Mouse (Mus musculus) spleen, embryonic (tissue): ENCODE results near the gene Iqcb1.
"Not testable (repeated sequence)": the region's sequence is repeated elsewhere in the genome, so short reads cannot be mapped to it uniquely, and the experiment has no call there.

Experiments
- CTCF ChIA-PET: fragments of 350-600 bp; sonication (Branson Sonifier 250); formaldehyde crosslinking; loops from one replicate; lab custom pipeline; 2022; lab: Charles Lee

Iqcb1 gene

DNA sequence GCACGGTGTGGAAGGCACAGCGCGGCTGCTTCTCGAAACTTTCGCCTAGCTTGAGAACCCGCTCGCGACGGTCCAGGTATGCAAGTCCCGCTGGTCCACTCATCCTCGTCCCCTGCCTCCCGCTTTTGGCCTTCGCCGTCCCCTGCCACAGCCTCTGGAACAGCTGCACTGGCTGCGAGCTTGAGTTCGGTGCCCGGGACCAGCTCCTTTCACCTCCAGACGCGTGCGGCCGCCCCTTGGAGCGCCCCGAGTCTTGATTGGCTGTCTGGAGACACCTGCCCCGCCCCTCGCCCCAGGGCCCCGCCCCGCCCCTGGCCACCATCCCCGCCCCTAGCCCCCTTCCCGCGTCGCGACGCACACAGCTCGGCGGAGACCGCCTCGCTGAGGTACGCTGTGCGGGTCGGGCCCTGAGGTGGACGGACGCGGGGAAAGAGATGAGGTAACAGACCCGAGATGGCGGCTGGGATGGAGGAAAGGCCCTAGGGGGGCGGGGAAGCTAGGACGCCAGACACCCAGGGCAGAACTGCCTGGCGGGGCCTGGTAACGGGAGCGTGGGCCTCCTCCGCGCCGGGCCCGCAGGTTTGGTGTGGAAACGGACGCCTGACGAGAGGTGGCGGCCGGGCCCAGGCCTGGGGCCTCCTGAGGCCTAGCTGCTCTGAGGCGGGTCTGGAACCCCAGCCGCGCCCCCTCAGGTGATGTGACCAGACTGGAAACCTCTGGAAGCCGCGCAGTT lies at the start of gene Iqcb1:
Gene Iqcb1, plus strand, starts transcription at position 332 of the 733 bp plus-strand sequence.
- CTCF ChIA-PET, result interaction anchor here (0.6 kb wide), 1 partner anchor 826 kb away, joined by 3 read pairs; no protein-coding TSS in a partner anchor

DNA sequence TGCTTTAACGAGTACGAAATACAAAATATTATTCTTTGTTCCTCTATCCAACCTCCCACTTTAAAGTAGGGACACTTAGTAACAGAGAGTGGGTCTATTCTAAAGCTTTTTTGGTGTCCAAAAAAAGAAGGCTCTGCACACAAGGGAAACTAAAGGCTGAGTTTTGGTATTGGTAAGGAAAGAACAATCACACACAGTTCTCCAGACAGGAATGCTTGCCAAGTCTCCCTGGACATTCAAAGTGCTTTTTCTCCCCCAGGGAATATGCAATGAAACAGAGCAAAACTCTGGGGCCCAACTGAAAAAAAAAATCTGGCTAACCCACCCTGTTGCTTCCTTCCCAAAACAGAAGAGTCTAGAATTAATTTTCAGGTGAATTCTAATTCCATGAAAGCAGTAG lies 44.0 kb upstream of the Iqcb1 start:
- CTCF ChIA-PET, result no interaction called here

DNA sequence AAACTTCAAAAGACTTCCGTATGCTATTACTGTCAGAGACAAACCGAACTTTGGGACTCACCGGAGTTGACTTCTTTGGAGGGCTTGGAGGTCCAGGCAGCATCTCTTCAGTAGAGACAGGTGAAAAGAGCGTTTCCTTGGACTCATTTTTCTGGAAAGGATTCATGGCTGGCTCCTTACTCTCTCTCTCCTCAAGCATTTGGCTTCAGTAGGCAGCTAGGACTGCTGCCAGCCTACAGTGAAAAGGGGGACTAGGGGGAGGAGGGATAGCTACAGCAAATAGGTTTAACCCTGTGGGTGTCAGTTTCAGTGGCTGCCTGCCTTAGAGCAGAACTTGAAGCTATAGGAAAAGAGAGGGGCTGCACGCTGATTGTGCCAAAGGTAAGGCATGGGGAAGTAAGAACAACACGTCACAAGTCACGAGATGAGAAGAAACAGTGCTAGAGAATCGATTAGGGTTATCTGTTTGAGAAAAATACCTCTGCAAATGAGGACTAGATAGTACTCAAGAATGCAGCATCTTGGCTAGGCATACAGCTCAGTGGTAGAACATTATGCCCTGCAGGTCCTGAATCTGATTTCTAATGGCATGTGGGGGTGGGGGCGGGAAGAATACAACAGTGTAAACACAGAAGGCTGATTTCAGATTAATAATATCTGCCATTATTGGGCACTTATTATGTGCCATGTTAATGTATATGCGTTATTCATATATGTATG lies 43.4 kb upstream of the Iqcb1 start, which contains the start of gene Slc15a2:
Gene Slc15a2, minus strand, starts transcription at position 369 of the 720 bp plus-strand sequence.
- CTCF ChIA-PET, result no interaction called here

DNA sequence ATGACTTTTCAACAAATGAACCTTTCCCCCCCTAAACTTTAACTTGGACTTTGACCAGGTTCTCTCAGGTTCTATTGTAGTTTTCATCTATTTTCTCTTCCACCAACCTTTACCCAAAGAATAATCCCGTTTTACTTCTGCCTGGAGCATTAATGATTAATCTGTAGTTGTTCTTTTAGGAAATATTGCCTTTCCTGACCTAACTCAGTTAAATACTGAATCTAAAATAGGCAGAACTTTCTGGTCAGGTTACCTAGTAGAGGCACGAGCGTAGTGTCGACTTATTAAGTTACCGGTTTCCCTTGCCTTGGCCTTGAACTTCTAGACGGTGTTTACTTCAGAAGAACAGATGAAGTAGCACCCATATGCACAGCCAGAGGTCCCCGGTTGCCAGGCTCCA lies 41.7 kb upstream of the Iqcb1 start:
- CTCF ChIA-PET, result no interaction called here

DNA sequence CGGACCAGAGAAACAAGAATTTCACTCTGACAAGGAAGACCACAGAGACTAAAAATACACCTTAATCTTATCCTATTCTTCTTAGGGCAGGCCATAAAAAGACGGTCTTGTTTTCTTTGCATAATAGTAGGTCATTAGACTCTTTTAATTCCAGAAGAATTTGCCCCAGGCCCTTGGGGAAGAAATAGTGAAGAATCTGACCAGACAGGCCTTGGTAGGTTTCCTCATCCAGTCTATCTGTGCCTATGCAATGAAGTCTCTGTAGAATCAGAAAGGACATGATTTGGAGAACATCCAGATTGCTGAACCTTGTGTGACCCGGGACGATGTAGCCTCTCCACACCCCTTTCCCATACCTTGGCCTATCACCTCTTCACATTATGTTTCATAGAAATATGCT lies 38.0 kb upstream of the Iqcb1 start:
- CTCF ChIA-PET, result no interaction called here

DNA sequence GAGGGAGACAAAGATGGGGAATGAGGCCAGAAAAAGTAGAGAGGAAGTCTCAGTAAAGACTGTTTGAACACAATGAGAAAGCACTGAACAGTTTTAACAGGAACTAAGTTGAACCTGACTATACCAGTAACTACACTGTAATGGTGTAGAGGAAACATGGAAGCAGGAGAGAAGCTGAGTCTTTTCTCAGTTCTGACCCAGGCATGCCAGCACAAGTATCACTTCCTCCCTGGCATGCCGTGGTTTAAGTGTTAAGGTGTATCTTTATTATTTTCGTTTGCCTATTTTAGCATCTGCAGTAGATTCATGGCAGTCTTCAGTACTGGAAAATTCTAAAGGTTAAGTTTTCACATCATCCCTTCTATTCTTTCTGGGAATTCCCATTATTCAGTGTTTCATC lies 33.2 kb upstream of the Iqcb1 start:
- CTCF ChIA-PET, result no interaction called here

DNA sequence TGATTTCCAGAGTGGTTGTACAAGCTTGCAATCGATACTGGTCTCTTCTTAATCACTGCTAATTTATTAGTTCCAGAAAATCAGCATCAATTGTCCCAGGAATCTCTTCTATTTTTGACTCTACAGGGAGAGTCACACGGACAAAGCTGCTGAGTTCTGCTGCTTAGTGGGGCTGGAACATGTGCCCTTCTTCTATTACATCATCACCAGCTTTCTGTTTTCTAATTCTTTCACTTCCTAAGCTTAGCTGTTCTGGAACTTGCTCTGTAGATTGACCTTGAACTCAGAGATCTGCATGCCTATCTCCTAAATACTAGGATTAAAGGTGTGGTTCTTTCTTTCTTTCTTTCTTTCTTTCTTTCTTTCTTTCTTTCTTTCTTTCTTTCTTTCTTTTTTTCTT lies 29.9 kb upstream of the Iqcb1 start:
- CTCF ChIA-PET, result interaction anchor here (0.7 kb wide), 1 partner anchor 120 kb away, joined by 6 read pairs; no protein-coding TSS in a partner anchor

DNA sequence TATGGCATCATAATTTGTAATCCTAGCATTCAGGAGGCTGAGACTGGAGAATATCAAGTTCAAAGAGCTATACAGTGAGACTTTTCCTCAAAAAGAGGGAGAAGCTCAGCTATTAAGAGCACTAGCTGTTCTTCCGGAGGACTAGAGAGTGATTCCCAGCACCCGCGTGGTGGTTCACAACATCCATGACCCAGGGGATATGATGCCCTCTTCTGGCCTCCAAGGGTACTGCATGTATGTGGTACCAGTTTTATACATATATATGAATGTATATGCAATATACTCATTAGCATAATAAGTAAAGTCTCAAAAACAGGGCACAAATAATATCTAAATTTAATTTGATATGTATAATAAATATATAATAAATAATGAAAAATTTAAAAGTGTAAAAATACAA lies 25.8 kb upstream of the Iqcb1 start:
- CTCF ChIA-PET, result interaction anchor here (0.8 to 1.1 kb wide), 2 partner anchors 9 to 10 kb away, joined by 3 read pairs; no protein-coding TSS in a partner anchor

DNA sequence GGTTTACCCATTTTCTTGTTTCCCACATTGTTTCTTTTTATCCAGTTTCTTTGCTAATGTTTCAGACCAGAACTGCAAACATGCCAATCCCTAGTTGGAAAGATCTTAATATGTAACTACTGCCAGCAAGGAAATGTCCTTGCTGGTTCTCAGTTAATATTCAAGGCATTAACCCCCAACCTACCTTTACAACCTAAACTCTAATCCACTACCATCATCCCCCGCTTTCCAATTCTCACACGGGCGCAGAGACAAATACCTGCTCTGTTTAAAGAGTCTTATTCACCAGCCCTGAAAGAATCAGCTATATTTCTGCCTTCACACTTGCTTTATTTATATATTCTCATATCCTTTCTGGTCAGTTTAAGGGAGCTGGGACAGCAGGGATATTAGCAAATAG lies 19.6 kb upstream of the Iqcb1 start:
- CTCF ChIA-PET, result no interaction called here

DNA sequence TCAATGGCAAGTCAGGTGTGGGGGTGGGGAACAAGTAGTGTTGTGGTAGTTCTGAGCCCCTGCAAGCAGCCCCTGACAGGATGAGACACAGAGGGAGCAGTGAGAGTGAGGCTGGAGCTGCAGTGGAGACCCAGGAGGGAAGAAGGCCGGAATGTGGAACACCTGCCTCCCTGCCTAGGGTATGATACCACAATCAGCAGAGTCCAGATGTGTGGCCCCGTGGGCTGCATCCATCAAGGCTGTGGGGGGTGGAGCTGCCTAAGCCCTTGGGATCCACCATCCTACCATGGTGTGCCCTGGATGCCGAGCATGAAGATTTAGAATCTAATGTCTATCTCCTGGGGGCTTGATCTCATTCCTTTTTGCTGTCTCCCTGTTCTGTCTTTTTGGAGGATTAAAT lies 14.5 kb upstream of the Iqcb1 start:
- CTCF ChIA-PET, result no interaction called here

DNA sequence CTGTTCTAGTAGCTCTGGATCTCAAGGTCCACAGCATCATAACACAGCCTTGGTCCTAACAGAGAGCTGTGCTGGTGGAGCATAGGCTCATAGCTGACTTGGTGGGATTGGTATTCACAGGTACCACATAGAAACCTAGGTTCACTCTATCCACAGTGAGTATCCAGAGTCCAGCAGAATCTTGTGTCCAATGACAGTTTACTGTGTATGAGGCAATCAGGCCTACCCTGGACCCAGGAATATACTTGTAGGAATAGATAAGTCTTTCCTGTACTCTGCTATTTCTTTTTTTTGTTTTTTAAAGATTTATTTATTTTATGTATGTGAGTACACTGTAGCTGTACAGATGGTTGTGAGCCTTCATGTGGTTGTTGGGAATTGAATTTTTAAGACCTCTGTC lies 11.3 kb upstream of the Iqcb1 start:
- CTCF ChIA-PET, result no interaction called here

DNA sequence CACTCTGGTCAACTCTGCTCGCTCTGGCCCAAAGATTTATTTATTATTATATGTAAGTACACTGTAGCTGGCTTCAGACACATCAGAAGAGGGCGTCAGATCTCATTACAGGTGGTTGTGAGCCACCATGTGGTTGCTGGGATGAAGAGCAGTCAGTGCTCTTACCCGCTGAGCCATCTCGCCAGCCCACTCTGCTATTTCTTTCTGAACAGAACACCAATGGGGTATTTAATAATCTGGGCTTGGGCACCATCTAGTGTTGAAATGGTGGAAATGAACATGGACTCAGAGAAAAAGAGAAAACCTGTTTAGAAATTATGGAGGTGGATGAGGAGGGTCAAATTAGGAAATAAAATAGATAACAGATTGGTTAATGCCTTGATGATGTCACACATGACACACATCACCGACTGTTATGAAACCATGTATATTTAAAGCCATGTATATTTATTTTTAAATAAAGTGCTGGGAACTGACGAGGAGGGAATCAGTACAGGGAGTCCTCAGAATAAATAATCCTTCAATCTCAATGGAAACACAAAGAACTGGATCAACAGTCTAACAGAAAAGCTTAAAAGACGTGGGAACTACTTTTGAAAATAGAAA lies 10.8 kb upstream of the Iqcb1 start:
- CTCF ChIA-PET, result interaction anchor here (0.6 kb wide), 1 partner anchor 161 kb away, joined by 3 read pairs; no protein-coding TSS in a partner anchor

DNA sequence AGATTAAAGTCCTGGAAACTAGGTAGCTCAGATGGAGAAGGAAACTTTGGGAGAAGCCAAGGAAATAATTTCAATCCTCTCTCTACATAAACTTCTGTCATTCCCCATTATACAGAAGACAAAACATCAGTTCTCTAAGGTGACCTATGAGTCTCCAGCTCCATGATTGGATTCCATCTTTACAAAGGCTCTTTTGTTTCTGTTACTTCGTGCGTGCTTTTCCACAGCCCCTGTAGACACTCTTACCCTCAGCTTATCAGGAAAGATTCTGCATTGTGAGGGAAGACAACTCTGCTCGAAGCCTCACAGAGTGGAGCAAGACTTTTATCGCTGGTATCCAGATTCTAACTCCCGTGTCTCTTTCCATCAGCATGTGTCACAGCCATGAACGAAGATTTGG lies 8.2 kb upstream of the Iqcb1 start:
- CTCF ChIA-PET, result no interaction called here

DNA sequence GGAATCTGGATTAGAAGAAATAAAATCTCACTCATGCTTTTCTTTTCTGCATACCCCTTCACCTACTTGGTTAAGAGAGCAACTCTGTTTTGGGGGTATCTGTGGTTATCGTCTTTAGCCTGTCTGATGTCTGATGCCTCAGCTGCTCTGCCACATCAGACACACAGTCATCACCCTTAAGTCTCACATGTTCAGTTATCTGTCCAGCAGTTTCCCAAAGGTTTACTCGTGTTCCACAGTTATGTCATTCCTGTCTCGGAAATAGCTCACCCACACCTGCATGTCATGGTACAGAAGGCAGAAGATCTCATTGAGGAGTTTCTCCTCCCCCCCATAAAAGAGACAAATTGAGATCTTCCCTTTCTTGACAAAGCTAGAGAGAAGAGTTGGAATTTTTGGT lies 7.4 kb upstream of the Iqcb1 start:
- CTCF ChIA-PET, result no interaction called here

DNA sequence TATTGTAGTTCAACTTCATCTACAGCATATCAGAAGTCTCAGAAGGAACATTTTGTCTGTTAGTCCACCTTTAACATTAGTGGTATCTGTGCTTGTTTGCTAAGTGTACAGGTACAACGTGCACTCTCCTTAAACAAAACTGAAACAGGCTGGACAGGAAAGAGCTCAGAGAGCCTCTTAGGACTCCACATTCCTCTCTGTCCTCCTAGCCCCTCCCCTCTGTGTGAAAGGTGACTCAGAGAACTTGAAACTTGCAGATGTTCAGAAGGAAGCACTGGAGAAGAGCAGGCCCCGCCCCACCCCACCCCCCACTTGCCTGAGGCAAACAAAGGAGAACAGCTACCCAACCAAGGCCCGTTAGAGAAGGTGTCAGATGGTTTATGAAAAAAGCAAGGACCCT lies 6.7 kb upstream of the Iqcb1 start:
- CTCF ChIA-PET, result interaction anchor here (0.7 kb wide), 1 partner anchor 196 kb away, joined by 5 read pairs; no protein-coding TSS in a partner anchor

DNA sequence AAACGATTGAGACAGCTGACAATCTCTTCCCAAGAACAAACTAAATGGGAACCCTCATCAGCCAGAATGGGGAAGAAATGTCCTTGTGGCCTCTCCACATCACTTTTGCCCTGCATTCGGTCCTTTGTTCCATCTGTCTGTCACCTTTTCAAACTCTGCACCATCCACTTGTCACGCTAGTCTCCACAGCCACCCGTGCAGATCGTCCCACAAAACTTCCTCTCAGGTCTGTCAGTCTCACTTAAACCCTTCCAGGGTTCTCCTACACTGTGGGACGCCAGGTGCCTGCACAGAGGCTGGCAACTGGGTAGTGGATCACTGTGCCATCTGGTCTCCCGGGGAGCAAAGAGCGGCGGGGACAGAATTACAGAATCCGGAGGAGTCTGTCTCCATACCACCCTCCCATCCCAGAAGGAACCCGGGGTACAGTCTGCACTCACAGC lies 553 bp upstream of the Iqcb1 start:
- CTCF ChIA-PET, result no interaction called here

DNA sequence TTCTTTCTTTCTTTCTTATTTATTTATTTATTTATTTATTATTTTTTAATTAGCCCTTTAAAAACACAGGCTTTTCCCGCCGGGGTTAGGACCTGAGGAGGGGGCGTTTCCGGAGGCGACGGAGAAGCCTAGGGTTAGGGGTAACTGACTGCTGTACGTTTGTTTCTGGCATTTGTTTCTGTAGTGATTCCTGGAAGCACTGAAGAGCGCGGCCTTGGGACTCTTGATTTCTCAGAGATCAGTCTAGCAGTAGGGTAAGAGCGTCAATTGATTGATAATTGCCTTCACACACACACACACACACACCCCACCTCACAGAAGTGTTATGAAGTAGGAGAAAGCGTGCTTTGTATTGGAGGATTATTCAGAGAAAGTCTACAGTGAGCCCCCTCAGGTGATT lies 635 bp downstream of the Iqcb1 start:
- CTCF ChIA-PET, result interaction anchor here (0.6 kb wide), 1 partner anchor 826 kb away, joined by 3 read pairs; no protein-coding TSS in a partner anchor

DNA sequence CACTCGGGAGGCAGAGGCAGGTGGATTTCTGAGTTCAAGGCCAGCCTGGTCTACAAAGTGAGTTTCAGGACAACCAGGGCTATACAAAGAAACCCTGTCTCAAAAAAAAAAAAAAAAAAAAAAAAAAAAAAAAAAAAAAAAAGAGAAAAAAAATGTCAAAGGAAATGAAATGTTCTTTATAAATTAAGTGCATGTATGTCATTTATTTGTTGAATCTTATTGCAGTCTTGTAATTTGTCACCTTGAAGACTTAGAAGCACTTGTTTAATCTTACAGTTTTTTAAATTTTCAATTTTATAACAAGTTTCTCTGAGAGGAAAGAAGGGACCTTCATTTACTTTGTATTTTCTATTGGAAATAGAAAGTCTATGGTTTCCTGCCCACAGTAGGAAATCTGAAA lies 18.7 kb downstream of the Iqcb1 start:
- CTCF ChIA-PET, result not testable (repeated sequence)

DNA sequence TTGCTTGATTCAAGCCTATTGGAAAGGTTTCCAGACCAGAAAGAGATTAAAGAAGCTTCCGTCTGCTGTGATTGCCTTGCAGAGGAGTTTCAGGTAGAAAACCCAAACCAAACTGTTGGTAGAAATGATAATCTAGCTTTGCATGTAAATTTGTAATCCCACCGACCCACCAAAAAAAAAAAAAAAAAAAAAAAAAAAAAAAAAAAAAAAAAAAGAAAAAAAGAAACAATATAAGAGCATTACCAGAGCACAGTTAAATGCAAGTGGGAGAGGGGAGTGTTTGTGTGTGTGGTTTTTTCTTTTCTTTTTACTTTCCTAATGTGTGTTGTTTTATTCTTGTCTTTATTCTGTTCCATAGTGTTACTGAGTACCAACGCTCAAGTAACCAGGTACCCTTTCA lies 23.0 kb downstream of the Iqcb1 start:
- CTCF ChIA-PET, result no interaction called here

DNA sequence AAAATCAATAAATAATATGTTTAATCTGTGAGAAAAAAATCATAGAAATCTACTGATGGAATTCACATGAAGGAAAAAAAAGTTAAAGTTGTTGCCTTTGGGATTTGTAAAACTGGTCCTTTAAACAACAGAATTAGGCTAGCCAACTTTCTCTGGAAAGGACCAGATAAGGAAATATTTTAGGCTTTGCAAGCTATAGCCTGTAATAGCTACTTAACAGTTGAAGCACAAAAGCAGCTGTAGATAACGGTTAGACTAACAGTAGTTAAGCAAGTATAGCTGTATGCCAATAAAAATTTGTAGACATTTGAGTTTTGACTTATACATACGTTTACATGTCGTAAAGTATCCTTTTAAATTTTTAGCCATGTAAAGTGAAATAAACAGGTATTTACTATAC lies 35.4 kb downstream of the Iqcb1 start:
- CTCF ChIA-PET, result no interaction called here

DNA sequence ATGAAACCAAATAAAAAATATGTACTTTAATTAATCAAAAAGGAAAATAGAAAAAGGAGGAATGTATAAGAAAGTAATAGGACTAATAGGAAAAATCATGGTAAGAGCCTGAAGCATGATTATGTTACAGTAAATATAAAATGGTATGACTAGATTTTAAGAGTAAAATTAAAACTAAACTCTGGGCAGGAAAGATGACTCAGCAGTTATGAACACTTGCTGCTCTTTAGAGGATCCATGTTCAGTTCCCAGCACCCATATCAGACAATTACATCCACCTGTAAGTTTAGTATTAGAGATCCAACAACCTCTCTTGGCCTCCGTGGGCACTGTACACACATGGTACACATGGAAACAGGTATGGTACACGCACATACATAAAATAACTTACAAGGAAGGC lies 41.3 kb downstream of the Iqcb1 start:
- CTCF ChIA-PET, result no interaction called here

DNA sequence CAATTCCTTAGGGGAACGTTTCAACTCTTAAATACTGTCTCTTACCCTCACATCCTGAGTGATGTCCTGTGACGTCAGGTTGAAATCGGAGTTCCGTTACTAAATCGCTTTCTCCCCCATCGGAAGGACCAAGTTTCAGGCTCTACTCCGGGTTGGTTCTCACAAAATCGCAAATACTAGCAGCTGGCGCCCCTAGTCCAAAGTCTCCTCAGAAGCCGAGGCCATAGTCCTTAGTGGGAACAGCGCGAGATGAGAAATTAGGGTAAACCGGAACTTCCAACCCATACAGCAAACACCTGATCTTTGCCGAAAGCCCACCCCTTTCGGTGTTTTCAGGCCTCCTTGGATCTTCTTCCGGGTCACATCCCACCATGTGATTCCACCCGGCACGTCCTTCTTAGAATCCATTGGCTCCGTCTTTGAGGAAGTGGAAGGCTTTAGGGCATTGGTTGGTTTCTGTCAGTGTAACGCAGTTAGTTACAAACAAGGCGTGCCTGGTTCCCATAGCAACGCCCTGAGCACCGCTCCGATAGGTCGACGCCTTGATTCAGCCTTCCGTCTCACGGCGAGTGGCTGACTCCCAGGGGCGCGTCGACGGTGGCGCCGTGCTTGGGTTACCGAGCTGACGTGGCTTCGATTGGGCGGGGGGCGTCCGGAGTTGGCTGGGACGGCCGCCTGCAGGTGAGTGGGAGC lies 46.5 kb downstream of the Iqcb1 start, which contains the start of the genes Eaf2 and Golgb1:
Gene Eaf2, minus strand, starts transcription at position 421 of the 693 bp plus-strand sequence.
Gene Golgb1, plus strand, starts transcription at position 558 of the 693 bp plus-strand sequence.
- CTCF ChIA-PET, result interaction anchor here (0.7 to 0.9 kb wide), 2 partner anchors 12 to 55 kb away, joined by 3 to 5 read pairs; no protein-coding TSS in a partner anchor
